Mouse (Mus musculus): Measurements from ENCODE around the gene Rps27. TPM values are rescaled to one million over a fixed set of nuclear protein-coding genes. Genes with fewer than 3 reads are reported as not detected.
"Not testable (repeated sequence)": the region's sequence is repeated elsewhere in the genome, so short reads cannot be mapped to it uniquely, and the experiment has no call there.

The Rps27 gene
- 4,490 and 5,667 TPM in 2 replicates for total RNA-seq (2017)

DNA sequence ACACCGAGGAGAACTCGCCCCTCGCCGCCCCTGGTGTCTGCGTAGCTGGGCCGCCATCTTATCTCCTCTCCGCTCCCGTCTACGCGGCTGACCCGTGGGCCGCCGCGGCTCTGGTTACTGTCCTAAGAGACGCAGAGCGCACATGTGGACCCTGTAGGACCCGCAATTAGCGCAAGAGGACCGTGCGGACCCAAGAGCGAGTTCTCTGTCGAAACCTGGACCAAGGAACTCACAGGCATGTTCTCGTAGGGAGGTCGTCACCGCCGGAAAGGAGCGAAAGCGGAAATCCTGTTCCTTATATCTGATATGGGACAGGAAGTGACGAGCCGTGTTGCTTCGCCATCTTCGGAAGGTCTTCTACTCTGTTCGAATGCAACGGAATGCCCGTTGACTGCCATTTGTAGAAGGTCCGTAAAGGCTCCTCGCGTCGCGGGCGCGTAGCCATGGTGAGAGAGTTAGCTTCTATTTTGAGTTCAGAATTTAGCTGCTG lies at the start of gene Rps27, which contains the start of gene Rab13:
Rps27 (minus strand) TSS at position 275 of the 490 bp plus-strand sequence.
Rab13 (plus strand) TSS at position 319 of the 490 bp plus-strand sequence.
- peak; percentile 95 for ATAC-seq (replicated peaks; ENCODE audit: low read depth, poor library complexity, severe bottlenecking)

- no peak for ATAC-seq (replicated peaks; ENCODE audit: low read depth, poor library complexity, severe bottlenecking)
Observed at GRCm38 (mm10) chr3:90258521-90258920, 45.1 kb upstream of the Rps27 start.

- no peak for ATAC-seq (replicated peaks; ENCODE audit: low read depth, poor library complexity, severe bottlenecking)
Observed at GRCm38 (mm10) chr3:90256731-90257530, 43.5 kb upstream of the Rps27 start.

GRCm38 (mm10) chr3:90255784-90256353 lies 42.4 kb upstream of the Rps27 start:
- no peak for ATAC-seq (replicated peaks; ENCODE audit: low read depth, poor library complexity, severe bottlenecking)

DNA sequence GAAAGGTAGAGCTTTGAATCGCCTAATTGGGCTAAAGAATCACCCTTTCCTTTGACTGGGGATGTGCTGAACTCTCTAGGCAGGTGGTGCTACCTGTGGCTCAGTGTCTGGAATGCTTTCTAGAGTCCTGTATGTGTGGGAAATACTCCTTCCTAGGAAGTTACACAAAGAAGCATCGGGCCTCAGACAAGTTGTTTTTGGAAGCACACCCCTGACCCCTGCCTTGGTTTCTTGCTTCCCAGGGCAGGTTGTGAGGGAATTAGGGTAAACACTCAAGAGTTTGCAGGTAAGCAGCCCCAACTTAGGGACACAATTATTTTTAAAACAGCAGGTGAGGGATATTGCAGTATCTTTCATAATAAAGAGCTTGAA lies 41.7 kb upstream of the Rps27 start:
- ATAC-seq (replicated peaks; ENCODE audit: low read depth, poor library complexity, severe bottlenecking): no peak

DNA sequence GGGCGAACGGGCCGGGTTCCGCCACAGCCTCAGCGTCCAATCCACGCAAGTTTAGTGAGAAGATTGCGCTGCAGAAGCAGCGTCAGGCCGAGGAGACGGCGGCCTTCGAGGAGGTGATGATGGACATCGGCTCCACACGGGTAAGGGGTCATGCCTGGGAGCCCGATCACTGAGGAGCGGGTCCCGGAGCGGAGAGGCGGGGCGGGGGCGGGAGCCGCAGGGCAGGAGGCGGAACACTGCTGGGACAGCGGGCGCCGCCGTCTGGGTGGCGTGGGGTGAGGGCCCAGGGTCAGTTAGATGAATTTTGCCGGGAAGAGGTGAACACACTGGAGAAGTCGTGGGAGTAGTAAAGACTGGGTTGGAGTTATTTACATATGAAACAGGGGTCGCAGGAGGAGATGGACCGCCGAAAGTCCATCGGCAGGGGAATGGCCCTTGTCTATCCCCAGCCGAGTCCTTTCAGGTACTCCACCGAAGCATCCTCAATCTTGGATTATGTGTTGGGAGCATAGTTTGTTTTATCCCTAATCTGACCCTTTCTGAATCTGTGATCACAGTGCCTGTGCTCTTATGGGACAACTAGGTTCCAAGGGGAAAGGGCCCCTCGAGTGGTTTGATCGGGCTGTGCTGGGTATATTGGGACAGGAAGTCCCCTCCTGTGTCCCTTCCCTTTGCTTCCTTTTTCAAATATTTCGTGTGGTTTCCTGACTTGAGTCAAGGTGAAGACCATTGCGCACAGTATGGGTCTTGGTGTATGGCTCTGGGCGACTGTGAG lies 41.2 kb upstream of the Rps27 start:
- ATAC-seq (replicated peaks; ENCODE audit: low read depth, poor library complexity, severe bottlenecking): peak; percentile 20

DNA sequence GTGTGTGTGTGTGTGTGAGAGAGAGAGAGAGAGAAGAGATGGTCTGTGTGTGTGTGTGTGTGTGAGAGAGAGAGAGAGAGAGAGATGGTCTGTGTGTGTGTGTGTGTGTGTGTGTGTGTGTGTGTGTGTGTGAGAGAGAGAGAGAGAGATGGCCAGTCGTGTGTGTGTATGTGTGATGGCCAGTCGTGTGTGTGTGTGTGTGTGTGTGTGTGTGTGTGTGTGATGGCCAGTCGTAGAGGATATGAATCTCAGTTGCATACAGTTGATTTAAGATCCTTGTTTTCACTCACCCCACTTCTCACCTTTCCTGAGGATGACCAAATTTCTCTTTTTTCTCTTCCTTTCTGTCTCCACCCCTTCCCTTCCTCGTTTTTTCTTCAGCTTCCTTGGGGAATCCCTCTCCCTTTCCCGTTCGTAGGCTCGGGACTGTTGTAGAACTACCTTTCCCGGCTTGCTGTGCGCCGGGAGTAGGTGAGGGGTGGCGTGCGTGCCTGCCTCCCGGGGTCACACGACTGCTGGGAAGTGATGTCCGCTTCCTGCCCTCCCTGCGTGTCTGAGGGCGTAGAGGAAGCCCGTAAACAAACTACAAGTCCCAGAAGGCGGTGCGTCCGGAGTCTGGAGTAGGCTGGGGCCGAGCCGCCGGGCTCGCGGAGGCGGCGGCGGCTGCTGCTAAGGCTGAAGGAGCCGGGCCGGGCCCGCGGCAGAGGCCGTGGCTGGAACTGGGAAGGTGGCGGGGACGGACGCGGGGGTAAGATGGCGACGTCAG lies 40.4 kb upstream of the Rps27 start, which contains the start of gene Crtc2:
Crtc2 (plus strand) TSS at position 511 of the 766 bp plus-strand sequence.
- ATAC-seq (replicated peaks; ENCODE audit: low read depth, poor library complexity, severe bottlenecking): peak; percentile 99

DNA sequence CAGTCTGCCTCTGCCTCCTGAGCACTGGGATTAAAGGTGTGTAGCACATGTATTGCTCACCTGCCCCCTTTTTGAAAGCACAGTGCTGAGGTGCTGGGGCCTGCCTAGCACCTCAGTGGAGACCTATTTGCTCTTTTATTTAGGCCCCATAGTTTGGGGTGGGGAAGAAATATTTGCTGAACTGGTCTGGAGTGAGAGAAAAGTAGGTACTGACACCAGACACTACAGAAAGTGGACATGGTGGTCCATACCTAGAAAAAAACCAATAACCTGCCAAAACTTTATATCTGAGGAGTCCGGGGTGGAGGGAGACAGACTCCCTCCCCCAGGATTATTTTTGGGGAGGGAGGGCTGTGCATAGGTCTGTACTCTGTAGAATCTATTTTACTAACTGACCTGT lies 39.7 kb upstream of the Rps27 start:
- ATAC-seq (replicated peaks; ENCODE audit: low read depth, poor library complexity, severe bottlenecking): not testable (repeated sequence)

DNA sequence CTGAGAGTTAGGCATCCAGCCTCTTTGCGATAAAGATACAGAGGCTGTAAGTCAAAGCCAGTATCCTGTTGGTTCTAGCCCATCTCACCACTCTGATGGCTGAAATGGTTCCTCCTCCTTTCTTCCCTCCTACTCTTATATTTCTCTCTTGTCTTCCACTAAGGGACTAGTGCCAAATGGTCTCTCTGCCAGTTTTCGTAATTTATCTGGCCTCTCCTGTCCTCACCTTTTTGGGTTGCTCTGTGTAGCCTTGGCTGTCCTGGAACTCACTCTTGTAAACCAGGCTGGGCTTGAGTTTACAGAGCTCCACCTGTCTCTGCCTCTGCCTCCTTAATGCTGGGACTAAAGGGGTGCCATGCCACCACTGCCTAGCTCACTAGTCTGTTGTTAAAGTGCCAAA lies 39.2 kb upstream of the Rps27 start:
- ATAC-seq (replicated peaks; ENCODE audit: low read depth, poor library complexity, severe bottlenecking): not testable (repeated sequence)

DNA sequence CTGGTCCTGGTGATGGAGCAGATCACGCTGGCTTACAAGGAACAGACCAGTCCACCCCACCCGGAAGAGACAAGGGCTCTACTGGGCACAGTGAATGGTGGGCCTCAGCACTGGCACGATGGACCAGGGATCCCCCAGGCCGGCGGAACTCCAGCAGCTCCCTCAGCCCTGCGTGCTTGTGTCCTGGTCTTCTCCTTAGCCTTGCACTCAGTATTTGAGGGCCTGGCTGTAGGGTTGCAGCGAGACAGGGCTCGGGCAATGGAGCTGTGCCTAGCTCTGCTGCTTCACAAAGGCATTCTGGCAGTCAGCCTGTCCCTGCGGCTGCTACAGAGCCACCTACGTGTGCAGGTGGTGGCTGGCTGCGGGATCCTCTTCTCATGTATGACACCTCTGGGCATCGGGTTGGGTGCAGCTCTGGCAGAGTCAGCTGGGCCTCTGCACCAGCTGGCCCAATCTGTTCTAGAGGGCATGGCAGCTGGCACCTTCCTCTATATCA lies 38.3 kb upstream of the Rps27 start:
- not testable (repeated sequence) for ATAC-seq (replicated peaks; ENCODE audit: low read depth, poor library complexity, severe bottlenecking)

DNA sequence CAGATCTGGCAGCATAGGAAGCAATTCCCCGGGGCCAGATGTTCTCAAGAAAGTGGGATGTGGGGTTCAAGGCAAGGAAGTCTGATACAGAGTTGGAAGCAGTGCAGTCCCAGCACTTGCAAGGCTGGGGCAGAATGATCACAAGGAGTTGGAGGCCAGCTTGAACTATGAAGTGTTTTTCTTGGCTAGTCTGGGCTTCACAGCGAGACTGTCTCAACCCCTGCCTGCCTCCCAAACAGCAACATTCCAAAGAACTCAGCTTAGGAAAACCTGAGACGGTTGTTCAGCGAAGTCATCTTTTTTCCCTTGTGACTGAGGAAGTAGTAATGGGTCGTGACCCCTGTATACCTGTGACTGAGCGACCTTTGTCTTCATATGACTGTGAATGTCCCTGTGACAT lies 37.3 kb upstream of the Rps27 start:
- ATAC-seq (replicated peaks; ENCODE audit: low read depth, poor library complexity, severe bottlenecking): no peak

DNA sequence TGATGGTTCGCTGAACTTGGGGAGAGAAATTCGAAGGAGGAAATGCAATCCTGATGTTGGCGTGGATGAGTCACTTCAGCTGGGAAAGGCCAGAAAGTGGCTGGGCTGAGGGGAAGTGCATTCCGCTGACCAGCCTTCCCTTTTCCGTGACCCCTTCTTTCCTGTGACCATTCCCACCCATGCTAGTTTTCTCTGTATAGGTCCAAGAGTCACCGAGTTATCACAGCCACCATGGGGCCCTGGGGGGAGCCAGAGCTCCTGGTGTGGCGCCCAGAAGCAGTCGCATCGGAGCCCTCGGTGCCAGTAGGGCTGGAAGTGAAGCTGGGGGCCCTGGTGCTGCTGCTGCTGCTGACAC lies 35.3 kb upstream of the Rps27 start:
- peak; percentile 26; the same call in 1 of the 2 replicates for ATAC-seq (replicated peaks; ENCODE audit: low read depth, poor library complexity, severe bottlenecking)

- peak; percentile 98 for ATAC-seq (replicated peaks; ENCODE audit: low read depth, poor library complexity, severe bottlenecking)
Observed at GRCm38 (mm10) chr3:90247960-90248745, 34.7 kb upstream of the Rps27 start, which contains the start of gene Slc39a1. Slc39a1 (plus strand) TSS chr3:90248172.

- peak; percentile 4; the same call in 1 of the 2 replicates for ATAC-seq (replicated peaks; ENCODE audit: low read depth, poor library complexity, severe bottlenecking)
Observed at GRCm38 (mm10) chr3:90247630-90247959, 34.1 kb upstream of the Rps27 start.

- ATAC-seq (replicated peaks; ENCODE audit: low read depth, poor library complexity, severe bottlenecking): no peak
Observed at GRCm38 (mm10) chr3:90245406-90245805, 32.0 kb upstream of the Rps27 start.

DNA sequence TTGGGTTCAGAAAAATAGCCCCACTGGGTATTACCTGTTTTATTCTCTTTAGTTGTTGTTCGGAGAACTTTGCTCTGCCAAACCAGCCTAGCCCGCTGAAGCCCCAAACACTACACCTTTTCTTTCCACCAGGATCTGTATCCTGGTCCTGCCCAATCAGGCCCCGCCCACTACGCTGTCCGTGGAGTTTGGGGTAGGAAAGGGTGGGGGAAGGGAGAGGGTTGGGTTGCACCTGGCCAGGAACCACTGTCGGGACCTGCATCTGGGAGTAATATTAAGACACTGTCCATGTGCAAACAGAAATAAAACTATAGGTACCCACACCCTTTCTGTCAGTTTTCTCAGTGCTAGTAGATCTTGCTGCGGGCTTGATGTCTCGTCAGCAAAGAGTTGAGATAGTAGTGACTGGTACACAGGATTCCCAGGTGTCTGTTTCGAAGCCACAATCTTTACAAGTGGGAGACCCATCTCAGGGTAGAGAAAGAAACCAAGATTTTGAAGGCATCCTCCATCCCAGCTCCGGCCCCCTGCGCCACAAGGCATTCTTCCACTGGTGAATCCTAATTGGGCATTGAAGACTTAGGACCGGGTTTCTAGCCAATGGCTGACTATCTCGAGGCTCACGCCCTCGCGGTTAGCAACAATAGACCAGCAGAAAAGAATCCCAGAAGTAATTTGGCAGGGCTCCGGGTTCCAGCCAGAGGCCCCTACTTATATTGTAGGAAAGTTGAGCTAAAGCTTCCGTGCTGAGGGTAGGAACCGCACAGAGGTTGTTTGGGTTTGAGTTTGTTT lies 29.7 kb upstream of the Rps27 start, which contains the start of gene Creb3l4:
Creb3l4 (minus strand) TSS at position 529 of the 792 bp plus-strand sequence.
- no peak for ATAC-seq (replicated peaks; ENCODE audit: low read depth, poor library complexity, severe bottlenecking)

DNA sequence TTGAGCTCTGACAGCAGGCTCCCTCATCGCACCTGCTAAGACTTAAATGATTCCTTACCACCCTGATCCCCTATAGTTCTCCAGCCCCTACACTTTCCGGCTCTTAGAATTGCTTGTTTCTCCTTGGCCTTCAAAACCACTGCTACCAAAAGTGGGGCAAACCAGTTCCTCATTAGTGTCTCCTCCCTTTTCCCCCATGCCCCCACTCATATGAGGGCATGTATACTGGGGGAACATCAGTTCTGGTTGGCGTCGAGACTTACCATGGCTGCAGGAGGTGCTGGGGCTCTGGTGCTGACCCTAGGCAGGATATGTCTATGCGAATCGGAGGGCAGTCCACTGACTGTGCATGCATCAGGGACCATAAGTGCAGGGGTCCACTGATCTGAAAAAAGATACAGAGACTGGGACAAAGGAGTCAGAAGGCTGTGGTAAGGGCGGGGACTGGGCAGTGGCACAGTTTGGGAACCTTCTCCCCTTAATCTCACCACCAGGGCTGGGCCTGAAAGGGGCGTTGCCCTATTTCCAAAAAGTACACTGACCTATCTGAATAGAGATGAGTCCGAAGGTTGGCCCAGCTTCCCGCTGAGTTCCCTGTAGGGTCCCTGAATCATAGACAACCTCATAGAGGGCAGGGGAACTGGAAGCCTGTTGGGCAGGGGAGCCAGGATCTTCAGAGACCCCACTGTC lies 28.4 kb upstream of the Rps27 start:
- ATAC-seq (replicated peaks; ENCODE audit: low read depth, poor library complexity, severe bottlenecking): peak; percentile 69; the same call in 1 of the 2 replicates
